Mouse (Mus musculus): ENCODE data around the gene Tmem116. TPM values are rescaled to one million over a fixed set of nuclear protein-coding genes. Genes with fewer than 3 reads are reported as not detected.
A peak's percentile ranks its signal among the peaks of the same experiment; 100 is the strongest.

Tmem116 gene
- polyA plus RNA-seq, 1 experiment from 2014 or later: 4.5 TPM

- no peak overlapping the region for H3K9ac ChIP-seq (ENCODE audit: low read length)
- 93% methylated on average over 5 of the region's 5 CpGs for WGBS
- H3K4me3 ChIP-seq (ENCODE audit: low read length): no peak overlapping the region
- peaks cover 13% of the 10 kb centered on the region for H3K4me1 ChIP-seq (ENCODE audit: control insufficient read depth, insufficient read depth, low read length)
- H3K27ac ChIP-seq (ENCODE audit: low read length): no peak overlapping the region
- H3K9me3 ChIP-seq (replicated peaks; ENCODE audit: control insufficient read depth, low read length): no peaks in the 10 kb centered on the region
- H3K4me2 ChIP-seq (ENCODE audit: low read depth, low read length): no peak overlapping the region
- ATAC-seq (replicated peaks; ENCODE audit: extremely low read depth, insufficient read depth, low FRiP score): no peak
- no peaks in the 10 kb centered on the region for H3K27me3 ChIP-seq (ENCODE audit: control insufficient read depth, insufficient read depth, low read length)
- H3K36me3 ChIP-seq (ENCODE audit: control insufficient read depth, insufficient read depth): peaks cover 13% of the 10 kb centered on the region
These were observed 88.4 kb downstream of the Tmem116 start for GRCm38 (mm10) chr5:121540066-121540465.

- no peaks in the 10 kb centered on the region for H3K9me3 ChIP-seq (replicated peaks; ENCODE audit: control insufficient read depth, low read length)
- WGBS: 88% methylated on average over 7 of the region's 7 CpGs
- peaks cover 15% of the 10 kb centered on the region for H3K4me1 ChIP-seq (ENCODE audit: control insufficient read depth, insufficient read depth, low read length)
- no peaks in the 10 kb centered on the region for H3K27me3 ChIP-seq (ENCODE audit: control insufficient read depth, insufficient read depth, low read length)
- H3K4me3 ChIP-seq (ENCODE audit: low read length): no peak overlapping the region
- no peak overlapping the region for H3K27ac ChIP-seq (ENCODE audit: low read length)
- H3K36me3 ChIP-seq (ENCODE audit: control insufficient read depth, insufficient read depth): 0 out of 2 replicates have a peak, but pooled peaks cover 4% of the 10 kb centered on the region
- H3K4me2 ChIP-seq (ENCODE audit: low read depth, low read length): no peak overlapping the region
- no peak for ATAC-seq (replicated peaks; ENCODE audit: extremely low read depth, insufficient read depth, low FRiP score)
- no peak overlapping the region for H3K9ac ChIP-seq (ENCODE audit: low read length)
These were observed 89.5 kb downstream of the Tmem116 start for GRCm38 (mm10) chr5:121541235-121541634.

GRCm38 (mm10) chr5:121543370-121543769 lies 91.7 kb downstream of the Tmem116 start:
- no peak overlapping the region for H3K4me2 ChIP-seq (ENCODE audit: low read depth, low read length)

GRCm38 (mm10) chr5:121544910-121545792 lies 93.5 kb downstream of the Tmem116 start, which contains the start of the genes Adam1a and Gm42878:
Adam1a (minus strand) TSS chr5:121545482.
Gm42878 (minus strand) TSS chr5:121545482.
- Histone ChIP-seq H3K36me3 (ENCODE audit: control insufficient read depth, insufficient read depth) (no peaks in the 10 kb centered on the region), H3K27me3 (ENCODE audit: control insufficient read depth, insufficient read depth, low read length) (no peaks in the 10 kb centered on the region), H3K4me3 (ENCODE audit: low read length) (peak within 1 kb of the TSS; percentile 72), H3K9me3 (replicated peaks; ENCODE audit: control insufficient read depth, low read length) (0 out of 2 replicates have a peak, but pooled peaks cover 2% of the 10 kb centered on the region), H3K27ac (ENCODE audit: low read length) (peak within 1 kb of the TSS; percentile 93), H3K4me1 (ENCODE audit: control insufficient read depth, insufficient read depth, low read length) (peaks cover 19% of the 10 kb centered on the region), H3K4me2 (ENCODE audit: low read depth, low read length) (peak within 1 kb of the TSS; percentile 96), H3K9ac (ENCODE audit: low read length) (peak within 1 kb of the TSS; percentile 89)
- peak; percentile 66 for ATAC-seq (replicated peaks; ENCODE audit: extremely low read depth, insufficient read depth, low FRiP score)
- whole genome bisulfite sequencing: under 1% methylated on average over 42 of the region's 97 CpGs

More at GRCm38 (mm10) chr5:121543370-121543769, 91.7 kb downstream of the Tmem116 start:
- no peak overlapping the region for H3K27ac ChIP-seq (ENCODE audit: low read length)
- 76% methylated on average over 3 of the region's 3 CpGs for WGBS
- no peak overlapping the region for H3K9ac ChIP-seq (ENCODE audit: low read length)
- H3K4me1 ChIP-seq (ENCODE audit: control insufficient read depth, insufficient read depth, low read length): peaks cover 19% of the 10 kb centered on the region
- no peaks in the 10 kb centered on the region for H3K27me3 ChIP-seq (ENCODE audit: control insufficient read depth, insufficient read depth, low read length)
- H3K36me3 ChIP-seq (ENCODE audit: control insufficient read depth, insufficient read depth): no peaks in the 10 kb centered on the region
- H3K4me3 ChIP-seq (ENCODE audit: low read length): no peak overlapping the region
- ATAC-seq (replicated peaks; ENCODE audit: extremely low read depth, insufficient read depth, low FRiP score): no peak
- no peaks in the 10 kb centered on the region for H3K9me3 ChIP-seq (replicated peaks; ENCODE audit: control insufficient read depth, low read length)

GRCm38 (mm10) chr5:121545793-121546529 lies 94.3 kb downstream of the Tmem116 start, which contains the start of gene Mapkapk5:
Mapkapk5 (minus strand) TSS chr5:121545905.
- WGBS: 1% methylated on average over 55 of the region's 55 CpGs
- Histone ChIP-seq H3K4me3 (ENCODE audit: low read length) (peak within 1 kb of the TSS; percentile 72), H3K9me3 (replicated peaks; ENCODE audit: control insufficient read depth, low read length) (0 out of 2 replicates have a peak, but pooled peaks cover 5% of the 10 kb centered on the region), H3K4me2 (ENCODE audit: low read depth, low read length) (peak within 1 kb of the TSS; percentile 96), H3K27me3 (ENCODE audit: control insufficient read depth, insufficient read depth, low read length) (no peaks in the 10 kb centered on the region), H3K4me1 (ENCODE audit: control insufficient read depth, insufficient read depth, low read length) (peaks cover 19% of the 10 kb centered on the region), H3K9ac (ENCODE audit: low read length) (peak within 1 kb of the TSS; percentile 89), H3K27ac (ENCODE audit: low read length) (peak within 1 kb of the TSS; percentile 93), H3K36me3 (ENCODE audit: control insufficient read depth, insufficient read depth) (no peaks in the 10 kb centered on the region)
- peak; percentile 93 for ATAC-seq (replicated peaks; ENCODE audit: extremely low read depth, insufficient read depth, low FRiP score)

GRCm38 (mm10) chr5:121546530-121546895 lies 94.8 kb downstream of the Tmem116 start:
- WGBS: 29% methylated on average over 6 of the region's 6 CpGs
- Histone ChIP-seq H3K9me3 (replicated peaks; ENCODE audit: control insufficient read depth, low read length) (0 out of 2 replicates have a peak, but pooled peaks cover 5% of the 10 kb centered on the region), H3K27me3 (ENCODE audit: control insufficient read depth, insufficient read depth, low read length) (no peaks in the 10 kb centered on the region), H3K27ac (ENCODE audit: low read length) (peak overlapping the region; percentile 93), H3K4me2 (ENCODE audit: low read depth, low read length) (peak overlapping the region; percentile 76), H3K36me3 (ENCODE audit: control insufficient read depth, insufficient read depth) (no peaks in the 10 kb centered on the region), H3K9ac (ENCODE audit: low read length) (peak overlapping the region; percentile 89), H3K4me1 (ENCODE audit: control insufficient read depth, insufficient read depth, low read length) (peaks cover 19% of the 10 kb centered on the region), H3K4me3 (ENCODE audit: low read length) (peak overlapping the region; percentile 72)
- ATAC-seq (replicated peaks; ENCODE audit: extremely low read depth, insufficient read depth, low FRiP score): 0 out of 2 replicates have a peak, but pooled peaks have one; percentile 58

- no peak overlapping the region for H3K4me2 ChIP-seq (ENCODE audit: low read depth, low read length)
- no peak for ATAC-seq (replicated peaks; ENCODE audit: extremely low read depth, insufficient read depth, low FRiP score)
- H3K36me3 ChIP-seq (ENCODE audit: control insufficient read depth, insufficient read depth): no peaks in the 10 kb centered on the region
- H3K27ac ChIP-seq (ENCODE audit: low read length): no peak overlapping the region
- no peaks in the 10 kb centered on the region for H3K27me3 ChIP-seq (ENCODE audit: control insufficient read depth, insufficient read depth, low read length)
- H3K4me1 ChIP-seq (ENCODE audit: control insufficient read depth, insufficient read depth, low read length): peaks cover 19% of the 10 kb centered on the region
- 92% methylated on average over 3 of the region's 3 CpGs for WGBS
- H3K4me3 ChIP-seq (ENCODE audit: low read length): no peak overlapping the region
- 0 out of 2 replicates have a peak, but pooled peaks cover 5% of the 10 kb centered on the region for H3K9me3 ChIP-seq (replicated peaks; ENCODE audit: control insufficient read depth, low read length)
- no peak overlapping the region for H3K9ac ChIP-seq (ENCODE audit: low read length)
These were observed 95.4 kb downstream of the Tmem116 start for GRCm38 (mm10) chr5:121547084-121547483.

- no peak for ATAC-seq (replicated peaks; ENCODE audit: extremely low read depth, insufficient read depth, low FRiP score)
- WGBS: 79% methylated on average over 7 of the region's 7 CpGs
These were observed 97.5 kb downstream of the Tmem116 start for GRCm38 (mm10) chr5:121549196-121549595.

More at GRCm38 (mm10) chr5:121549196-121549595, 97.5 kb downstream of the Tmem116 start:
- no peaks in the 10 kb centered on the region for H3K27me3 ChIP-seq (ENCODE audit: control insufficient read depth, insufficient read depth, low read length)
- H3K4me2 ChIP-seq (ENCODE audit: low read depth, low read length): no peak overlapping the region
- no peak overlapping the region for H3K4me3 ChIP-seq (ENCODE audit: low read length)
- 0 out of 2 replicates have a peak, but pooled peaks cover 5% of the 10 kb centered on the region for H3K9me3 ChIP-seq (replicated peaks; ENCODE audit: control insufficient read depth, low read length)
- H3K9ac ChIP-seq (ENCODE audit: low read length): no peak overlapping the region
- H3K27ac ChIP-seq (ENCODE audit: low read length): no peak overlapping the region
- no peaks in the 10 kb centered on the region for H3K36me3 ChIP-seq (ENCODE audit: control insufficient read depth, insufficient read depth)
- H3K4me1 ChIP-seq (ENCODE audit: control insufficient read depth, insufficient read depth, low read length): peaks cover 12% of the 10 kb centered on the region

Data from heart, embryonic 16.5 days (tissue).